Mouse (Mus musculus) olfactory bulb, adult 2 months (tissue): ENCODE measurements around the gene Phb.

Experiments
- CTCF ChIP-seq: fragments of 200-500 bp; IDR thresholded peaks from 2 replicates; pipeline ENCODE4 v1.5.1; 2012; ENCODE audit warnings: low read depth, mild to moderate bottlenecking, low read length, moderate library complexity; ENCODE audit not compliant: insufficient read depth
- POLR2A ChIP-seq: fragments of 200-500 bp; IDR thresholded peaks from 2 replicates; pipeline ENCODE4 v1.6.1; 2012; ENCODE audit warnings: mild to moderate bottlenecking, low read depth, low read length, moderate library complexity; ENCODE audit not compliant: insufficient read depth

GRCm38 (mm10) chr11:95650981-95651380, 15.8 kb upstream of the Phb start:
- no peak for TF ChIP-seq CTCF
- no peak for TF ChIP-seq POLR2A
